Mouse (Mus musculus) kidney, embryonic 15.5 days (tissue): ENCODE results near the gene Ncstn. TPM values are rescaled to one million over a fixed set of nuclear protein-coding genes. Genes with fewer than 3 reads are reported as not detected.

Source experiments
- ATAC-seq: fragments of 200-750 bp; cut with Nextera tagmentation; replicated peaks from 2 replicates; pipeline ENCODE4 v1.8.0; 2017; ENCODE audit warnings: moderate TSS enrichment; ENCODE audit not compliant: low FRiP score
- H3K27ac ChIP-seq: fragments of 300-500 bp; sonication (generic); 2 replicates; pipeline ENCODE4 v1.5.1; 2015; ENCODE audit warnings: mild to moderate bottlenecking, inconsistent platforms
- H3K27me3 ChIP-seq: fragments of 300-500 bp; sonication (generic); 2 replicates; pipeline ENCODE4 v1.6.1; 2015; ENCODE audit warnings: inconsistent platforms
- H3K36me3 ChIP-seq: fragments of 300-500 bp; sonication (generic); 2 replicates; pipeline ENCODE4 v1.6.1; 2015; ENCODE audit warnings: inconsistent platforms
- H3K4me1 ChIP-seq: fragments of 300-500 bp; sonication (generic); 2 replicates; pipeline ENCODE4 v1.6.1; 2015; ENCODE audit warnings: inconsistent platforms
- H3K4me2 ChIP-seq: fragments of 300-500 bp; sonication (generic); 2 replicates; pipeline ENCODE4 v1.6.1; 2015; ENCODE audit warnings: moderate library complexity, mild to moderate bottlenecking, inconsistent platforms
- H3K4me3 ChIP-seq: fragments of 300-500 bp; sonication (generic); replicated peaks from 2 replicates; pipeline ENCODE4 v1.5.1; 2015; ENCODE audit warnings: mild to moderate bottlenecking, inconsistent platforms
- H3K9ac ChIP-seq: fragments of 300-500 bp; sonication (generic); 2 replicates; pipeline ENCODE4 v1.6.1; 2015; ENCODE audit warnings: mild to moderate bottlenecking, inconsistent platforms
- H3K9me3 ChIP-seq: fragments of 300-500 bp; sonication (generic); replicated peaks from 2 replicates; pipeline ENCODE4 v1.6.1; 2016; ENCODE audit warnings: inconsistent platforms
- WGBS: fragments of 180-500 bp; shearing (Covaris S2); methylation state at CpG from one replicate; pipeline ENCODE4 v1.1.7; 2015; ENCODE audit warnings: mixed read lengths; 5-methylcytosine and 5-hydroxymethylcytosine counted together
- polyA plus RNA-seq: library from polyadenylated mRNA; unstranded; fragments of >200 nt; fragmentation: Nextera tagmentation; extraction: Ambion mirVana; gene quantifications from 2 replicates; pipeline ENCODE4 v1.2.1, GENCODE M21; 2015

Ncstn gene
- polyA plus RNA-seq, 1 experiment from 2014 or later: 137 TPM

DNA sequence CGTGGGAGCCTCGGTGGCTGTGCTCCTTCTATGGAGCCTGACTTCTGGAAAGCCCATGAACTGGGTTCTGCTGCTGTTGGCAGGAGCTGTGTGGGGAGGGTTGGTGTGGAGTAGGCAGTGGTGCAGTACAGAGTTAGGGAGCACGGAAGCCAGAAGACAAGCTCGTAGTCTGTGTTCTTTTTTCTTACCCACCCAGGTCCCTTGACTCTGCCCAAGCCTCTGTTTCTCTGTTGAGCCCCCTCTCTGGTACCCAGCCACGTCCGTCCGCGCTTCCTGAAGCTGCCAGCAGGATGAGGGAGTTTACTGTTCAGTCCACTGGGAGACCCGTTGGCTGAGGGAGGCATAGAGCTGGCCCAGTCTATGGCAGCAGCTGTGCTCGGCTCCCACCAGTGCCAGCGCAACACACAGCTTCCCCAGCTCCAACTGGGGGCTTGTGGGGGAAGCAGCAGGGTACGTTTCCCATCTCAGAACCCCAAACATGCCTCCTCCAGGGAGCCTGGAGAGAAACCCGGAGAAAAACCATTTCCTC, 17.9 kb downstream of the Ncstn start:
- 75% methylated on average over 13 of the region's 13 CpGs for WGBS
- Histone ChIP-seq H3K27ac (no peak overlapping the region), H3K9ac (no peak overlapping the region), H3K4me2 (no peak overlapping the region), H3K27me3 (no peaks in the 10 kb centered on the region), H3K4me1 (peaks cover 18% of the 10 kb centered on the region), H3K36me3 (peaks cover 60% of the 10 kb centered on the region), H3K9me3 (no peaks in the 10 kb centered on the region), H3K4me3 (no peak overlapping the region)
- peak; percentile 20; the same call in 1 of the 2 replicates for ATAC-seq

DNA sequence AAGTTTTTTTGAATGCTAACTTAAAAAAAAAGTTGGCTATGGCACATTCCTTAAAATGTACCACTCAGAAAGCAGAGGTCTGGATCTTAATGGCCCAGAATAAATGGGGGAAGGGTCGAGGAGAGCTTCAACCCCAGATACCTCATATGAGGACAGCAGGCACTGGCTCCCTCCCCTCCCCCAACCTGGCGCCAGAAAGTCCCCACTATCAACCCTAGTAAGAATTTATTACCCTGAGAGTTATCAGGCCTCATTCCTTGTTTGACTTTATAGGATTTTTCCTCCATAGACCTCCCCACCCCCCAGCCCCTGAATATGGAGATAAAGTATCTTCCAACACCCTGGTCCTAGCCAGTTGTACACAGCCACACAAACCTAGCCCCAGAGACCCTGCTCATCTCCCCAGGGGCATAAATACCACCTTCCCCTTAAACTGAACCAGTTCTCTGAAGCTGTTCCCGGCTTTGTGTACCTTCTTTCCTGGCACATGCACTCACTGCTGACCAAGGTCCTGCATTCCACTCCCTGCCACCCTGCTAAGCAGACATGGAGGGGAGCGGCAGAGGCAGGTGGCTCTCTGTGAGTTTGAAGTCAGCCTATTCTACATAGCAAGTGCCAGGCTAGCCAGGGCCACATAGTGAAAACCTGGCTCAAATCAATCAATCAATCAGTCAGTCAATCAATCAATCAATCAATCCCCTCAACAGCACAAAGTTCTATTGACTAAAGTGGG, 19.1 kb downstream of the Ncstn start:
- no peak overlapping the region for H3K9ac ChIP-seq
- peaks cover 48% of the 10 kb centered on the region for H3K36me3 ChIP-seq
- H3K4me2 ChIP-seq: no peak overlapping the region
- ATAC-seq: no peak
- no peaks in the 10 kb centered on the region for H3K27me3 ChIP-seq
- H3K4me1 ChIP-seq: peaks cover 18% of the 10 kb centered on the region
- H3K27ac ChIP-seq: no peak overlapping the region
- 24% methylated on average over 4 of the region's 4 CpGs for WGBS
- no peaks in the 10 kb centered on the region for H3K9me3 ChIP-seq
- no peak overlapping the region for H3K4me3 ChIP-seq

DNA sequence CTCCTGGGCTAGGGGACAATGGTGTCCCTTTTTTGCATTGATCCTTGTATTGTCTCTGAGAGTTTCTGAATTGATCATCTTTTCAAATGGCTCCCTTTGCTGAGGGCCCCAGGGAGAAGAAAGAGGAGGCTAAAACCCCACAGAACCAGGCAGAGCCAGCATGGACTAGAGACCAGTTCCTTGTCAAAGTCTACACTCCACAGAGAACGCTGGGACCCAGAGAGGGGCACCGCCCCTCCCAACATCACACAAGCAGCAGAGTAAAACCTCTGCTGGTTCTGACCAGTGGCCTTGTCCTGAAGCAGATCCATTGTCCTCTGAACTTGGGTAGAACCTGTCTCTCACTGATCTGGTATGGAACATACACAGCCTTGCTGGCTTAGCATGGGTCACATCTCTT, 20.5 kb downstream of the Ncstn start:
- H3K27me3 ChIP-seq: 0 out of 2 replicates have a peak, but pooled peaks cover 7% of the 10 kb centered on the region
- peaks cover 34% of the 10 kb centered on the region for H3K36me3 ChIP-seq
- H3K4me3 ChIP-seq: no peak overlapping the region
- H3K4me1 ChIP-seq: peaks cover 23% of the 10 kb centered on the region
- H3K4me2 ChIP-seq: no peak overlapping the region
- no peak overlapping the region for H3K9ac ChIP-seq
- H3K9me3 ChIP-seq: no peaks in the 10 kb centered on the region
- 85% methylated on average over 2 of the region's 2 CpGs for WGBS
- no peak for ATAC-seq
- no peak overlapping the region for H3K27ac ChIP-seq

DNA sequence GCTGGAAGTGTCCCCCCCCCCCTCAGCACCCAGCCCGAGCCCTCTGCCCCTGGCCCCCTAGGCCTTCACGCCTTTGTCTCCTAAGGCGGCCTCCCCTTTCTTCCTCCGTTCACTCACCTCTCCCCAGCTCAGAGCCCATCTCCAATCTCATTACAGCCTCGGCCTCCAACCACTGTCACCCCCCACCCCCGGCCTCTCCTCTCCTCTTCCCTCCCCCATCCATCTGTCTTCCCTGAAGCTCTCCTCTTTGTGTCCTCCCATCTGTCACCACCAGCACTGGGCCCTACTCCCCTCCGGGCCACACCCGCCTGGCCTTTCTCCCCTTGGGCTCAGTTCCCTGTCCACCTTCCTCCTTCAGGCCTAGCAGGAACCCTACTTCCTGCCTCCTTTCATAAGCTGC, 21.4 kb downstream of the Ncstn start:
- peaks cover 23% of the 10 kb centered on the region for H3K4me1 ChIP-seq
- no peaks in the 10 kb centered on the region for H3K9me3 ChIP-seq
- H3K27ac ChIP-seq: no peak overlapping the region
- no peak overlapping the region for H3K4me2 ChIP-seq
- no peak for ATAC-seq
- H3K9ac ChIP-seq: no peak overlapping the region
- H3K36me3 ChIP-seq: peaks cover 26% of the 10 kb centered on the region
- H3K4me3 ChIP-seq: no peak overlapping the region
- H3K27me3 ChIP-seq: peaks cover 14% of the 10 kb centered on the region
- WGBS: 22% methylated on average over 8 of the region's 8 CpGs

GRCm38 (mm10) chr1:172060659-172061058, 21.9 kb downstream of the Ncstn start:
- Histone ChIP-seq H3K36me3 (peaks cover 20% of the 10 kb centered on the region), H3K4me2 (no peak overlapping the region), H3K4me3 (no peak overlapping the region), H3K27me3 (peaks cover 20% of the 10 kb centered on the region), H3K4me1 (peaks cover 23% of the 10 kb centered on the region), H3K9ac (no peak overlapping the region), H3K9me3 (no peaks in the 10 kb centered on the region), H3K27ac (no peak overlapping the region)
- 46% methylated on average over 4 of the region's 4 CpGs for WGBS
- no peak for ATAC-seq

DNA sequence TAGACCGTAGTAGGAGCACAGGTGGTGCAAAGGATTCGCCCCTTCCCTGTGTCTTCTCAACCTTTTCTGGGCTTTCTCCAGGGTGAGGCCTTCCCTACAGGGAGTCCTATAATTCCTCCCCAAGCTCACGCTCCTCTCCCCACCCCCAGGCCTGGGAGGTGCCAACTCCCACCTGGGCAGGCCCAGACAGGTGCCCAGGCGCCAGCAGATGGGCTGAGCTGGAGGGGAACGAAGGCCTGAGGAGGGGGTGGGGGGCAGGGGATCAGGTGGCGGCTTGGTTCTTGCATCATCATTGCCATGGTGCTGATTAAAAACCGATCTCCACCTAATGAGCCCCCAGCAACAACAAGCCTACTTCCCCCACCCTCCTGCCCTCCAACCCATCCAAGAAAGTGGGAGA, 23.7 kb downstream of the Ncstn start:
- no peak for ATAC-seq
- Histone ChIP-seq H3K36me3 (peaks cover 2% of the 10 kb centered on the region; the same call in 1 of the 2 replicates), H3K4me1 (peaks cover 27% of the 10 kb centered on the region), H3K4me3 (no peak overlapping the region), H3K27me3 (peaks cover 38% of the 10 kb centered on the region), H3K27ac (no peak overlapping the region), H3K4me2 (no peak overlapping the region), H3K9ac (no peak overlapping the region), H3K9me3 (no peaks in the 10 kb centered on the region)
- 75% methylated on average over 7 of the region's 7 CpGs for WGBS

DNA sequence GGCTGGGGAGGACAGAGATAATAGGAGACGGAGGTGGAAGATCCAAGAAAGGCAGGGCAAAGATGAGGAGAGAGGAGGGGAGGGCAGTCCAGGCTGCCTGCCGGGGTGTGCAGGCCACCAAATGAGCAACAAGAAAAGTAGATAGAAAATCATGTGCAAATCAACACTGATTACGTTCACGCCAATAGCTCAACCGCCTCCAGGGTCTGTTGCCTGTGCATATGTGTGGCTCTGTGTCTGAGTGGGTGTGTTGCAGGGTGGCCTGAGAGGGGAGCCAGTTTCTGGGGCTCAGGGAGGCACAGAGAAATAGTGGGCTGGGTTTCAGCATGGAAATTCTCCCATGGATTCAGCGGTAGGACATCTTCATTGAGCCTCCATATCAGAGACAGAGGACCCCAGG, 24.3 kb downstream of the Ncstn start:
- 73% methylated on average over 6 of the region's 6 CpGs for WGBS

DNA sequence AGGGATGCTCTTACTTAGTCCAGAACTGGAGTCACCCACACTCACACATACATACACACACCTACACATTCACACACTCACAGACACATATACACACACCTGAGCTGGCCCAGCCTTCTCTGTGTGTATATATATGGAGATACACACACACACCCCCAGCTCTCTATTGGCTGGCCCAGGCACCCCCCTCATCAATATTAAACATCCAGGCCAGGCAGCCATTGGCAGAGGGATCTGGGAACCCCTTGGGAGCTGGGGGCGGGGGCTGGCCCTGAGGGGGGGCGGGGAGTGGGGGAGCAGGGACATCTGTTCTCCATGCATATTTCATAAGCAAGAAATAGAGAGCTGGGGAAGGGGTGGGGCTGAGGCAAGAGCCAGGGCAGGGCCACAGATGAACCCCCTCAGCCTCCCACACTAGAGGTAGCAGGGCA, 25.1 kb downstream of the Ncstn start, which contains the start of gene Nhlh1:
TSS of gene Nhlh1 (minus strand) at position 83 of the 431 bp plus-strand sequence.
- Histone ChIP-seq H3K9me3 (no peaks in the 10 kb centered on the region), H3K4me3 (no peak within 1 kb of the TSS), H3K9ac (no peak within 1 kb of the TSS), H3K36me3 (no peaks in the 10 kb centered on the region), H3K4me1 (peaks cover 31% of the 10 kb centered on the region), H3K27me3 (peaks cover 51% of the 10 kb centered on the region), H3K4me2 (no peak within 1 kb of the TSS), H3K27ac (no peak within 1 kb of the TSS)
- ATAC-seq: 0 out of 2 replicates have a peak, but pooled peaks have one; percentile 21
- WGBS: 80% methylated on average over 1 of the region's 2 CpGs

More for the DNA sequence above, 24.3 kb downstream of the Ncstn start:
- Histone ChIP-seq H3K27ac (no peak overlapping the region), H3K9ac (no peak overlapping the region), H3K4me1 (peaks cover 27% of the 10 kb centered on the region), H3K4me2 (no peak overlapping the region), H3K9me3 (no peaks in the 10 kb centered on the region), H3K27me3 (peaks cover 43% of the 10 kb centered on the region), H3K4me3 (no peak overlapping the region), H3K36me3 (no peaks in the 10 kb centered on the region)
- ATAC-seq: no peak

GRCm38 (mm10) chr1:172056251-172056650, 26.3 kb downstream of the Ncstn start:
- no peak overlapping the region for H3K9ac ChIP-seq
- no peak overlapping the region for H3K4me3 ChIP-seq
- no peaks in the 10 kb centered on the region for H3K9me3 ChIP-seq
- H3K27me3 ChIP-seq: peaks cover 60% of the 10 kb centered on the region
- no peaks in the 10 kb centered on the region for H3K36me3 ChIP-seq
- peaks cover 29% of the 10 kb centered on the region for H3K4me1 ChIP-seq
- no peak overlapping the region for H3K4me2 ChIP-seq
- no peak for ATAC-seq
- H3K27ac ChIP-seq: no peak overlapping the region
- 70% methylated on average over 4 of the region's 4 CpGs for WGBS

- H3K36me3 ChIP-seq: no peaks in the 10 kb centered on the region
- WGBS: under 1% methylated on average over 42 of the region's 42 CpGs
- peaks cover 60% of the 10 kb centered on the region for H3K27me3 ChIP-seq
- H3K4me2 ChIP-seq: peak overlapping the region; percentile 85
- H3K9me3 ChIP-seq: no peaks in the 10 kb centered on the region
- peak; percentile 29; the same call in 1 of the 2 replicates for ATAC-seq
- H3K9ac ChIP-seq: peak overlapping the region; percentile 35; the same call in 1 of the 2 replicates
- peaks cover 32% of the 10 kb centered on the region for H3K4me1 ChIP-seq
- peak overlapping the region; percentile 43 for H3K4me3 ChIP-seq
- no peak overlapping the region for H3K27ac ChIP-seq
These were observed 28.8 kb downstream of the Ncstn start for GRCm38 (mm10) chr1:172053541-172054440.

DNA sequence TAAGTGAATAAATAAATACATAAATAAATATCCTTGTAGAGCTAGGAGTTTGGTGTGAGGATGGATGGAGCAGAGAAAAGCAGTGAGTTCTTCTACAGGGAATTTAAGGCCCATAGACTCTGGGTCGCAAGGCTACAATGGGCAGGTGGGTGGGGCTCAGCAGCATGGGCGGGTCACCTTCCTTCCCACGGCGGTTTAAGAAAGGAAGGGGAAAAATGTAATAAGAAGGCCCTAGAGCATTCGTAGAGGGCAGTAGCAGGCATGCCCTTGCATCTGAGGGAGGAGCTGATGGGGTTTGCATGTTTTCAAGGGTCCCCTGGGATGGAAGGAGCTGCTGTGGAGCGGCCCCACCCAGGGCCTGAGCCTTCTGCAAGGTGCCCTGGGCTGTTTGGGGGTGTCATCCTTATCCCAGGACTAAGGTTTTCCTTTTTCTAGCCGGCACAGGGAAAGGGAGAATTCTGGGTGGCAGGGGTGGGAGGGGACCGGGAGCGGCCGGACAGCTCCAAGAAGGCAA, 29.8 kb downstream of the Ncstn start:
- Histone ChIP-seq H3K9ac (no peak overlapping the region), H3K36me3 (no peaks in the 10 kb centered on the region), H3K27me3 (peaks cover 55% of the 10 kb centered on the region), H3K4me3 (peak overlapping the region; percentile 43; the same call in 1 of the 2 replicates), H3K9me3 (no peaks in the 10 kb centered on the region), H3K4me1 (peaks cover 41% of the 10 kb centered on the region), H3K27ac (no peak overlapping the region), H3K4me2 (peak overlapping the region; percentile 85)
- ATAC-seq: no peak
- 7% methylated on average over 10 of the region's 10 CpGs for WGBS
